Mouse (Mus musculus): ENCODE results near the gene Ctbp2. TPM values are rescaled to one million over a fixed set of nuclear protein-coding genes. Genes with fewer than 3 reads are reported as not detected.

Ctbp2 gene
- total and polyA plus RNA-seq, 3 experiments = 74.9 to 90.7 TPM; not detected in 1

GRCm38 (mm10) chr7:133133552-133133951 lies 9.4 kb upstream of the Ctbp2 start:
- Histone ChIP-seq H3K4me3 (ENCODE audit: control insufficient read depth in 1 of 2, insufficient read depth in 1 of 2, low read depth in 2 of 2, low read length in 2 of 2) (no peak overlapping the region), H3K79me2 (ENCODE audit: control insufficient read depth, insufficient read depth, low read length, poor library complexity) (no peaks in the 10 kb centered on the region)
- DNase-seq (ENCODE audit: low read depth, low spot score) = peak; percentile 61

GRCm38 (mm10) chr7:133132702-133133101 lies 8.5 kb upstream of the Ctbp2 start:
- no peak for DNase-seq (ENCODE audit: low read depth, low spot score)
- H3K79me2 ChIP-seq (ENCODE audit: control insufficient read depth, insufficient read depth, low read length, poor library complexity) = no peaks in the 10 kb centered on the region
- TF ChIP-seq NELFE (IDR thresholded peaks at IDR 0.05; ENCODE audit: low read depth, low read length) (no peak), EP300 (IDR thresholded peaks at IDR 0.05; ENCODE audit: low read depth in 1 of 2, low read length in 2 of 2) (no peak), SMC3 (IDR thresholded peaks at IDR 0.05; ENCODE audit: low read depth, low read length) (no peak), ZMIZ1 (IDR thresholded peaks at IDR 0.05; ENCODE audit: low read depth, low read length) (no peak), BHLHE40 (IDR thresholded peaks at IDR 0.05; ENCODE audit: borderline replicate concordance, low read depth, low read length) (no peak), NRF1 (IDR thresholded peaks at IDR 0.05; ENCODE audit: insufficient read depth, low read depth, low read length, poor library complexity, severe bottlenecking) (no peak), GATA1 (IDR thresholded peaks at IDR 0.05; ENCODE audit: low read depth, low read length) (no peak), UBTF (IDR thresholded peaks at IDR 0.05; ENCODE audit: borderline replicate concordance, insufficient read depth, low read depth, low read length) (no peak), POLR2AphosphoS5 (IDR thresholded peaks at IDR 0.05; ENCODE audit: borderline replicate concordance, low read depth, low read length) (no peak), TBP (IDR thresholded peaks at IDR 0.05; ENCODE audit: low read depth, low read length) (no peak), E2F4 (IDR thresholded peaks at IDR 0.05; ENCODE audit: borderline replicate concordance, low read depth, low read length) (no peak), ETS1 (IDR thresholded peaks at IDR 0.05; ENCODE audit: low read depth, low read length) (no peak), ZKSCAN1 (IDR thresholded peaks at IDR 0.05; ENCODE audit: low read depth, low read length) (no peak), MYC (IDR thresholded peaks at IDR 0.05; ENCODE audit: low read depth, low read length) (no peak), CHD1 (IDR thresholded peaks at IDR 0.05; ENCODE audit: low read depth, low read length) (no peak), HCFC1 (IDR thresholded peaks at IDR 0.05; ENCODE audit: low read depth, low read length) (no peak), MAX (IDR thresholded peaks at IDR 0.05; ENCODE audit: low read length) (no peak), GABPA (IDR thresholded peaks at IDR 0.05; ENCODE audit: low read depth, low read length) (no peak)
- H3K9me3 ChIP-seq (replicated peaks; ENCODE audit: insufficient read depth, low read length) = no peaks in the 10 kb centered on the region
- H3K4me1 ChIP-seq (ENCODE audit: control insufficient read depth in 1 of 2, insufficient read depth in 2 of 2, low read length in 2 of 2) = no peaks in the 10 kb centered on the region
- no peaks in the 10 kb centered on the region for H3K36me3 ChIP-seq (ENCODE audit: control insufficient read depth in 1 of 2, insufficient read depth in 2 of 2, low read length in 2 of 2)
- no peak overlapping the region for H3K27ac ChIP-seq (ENCODE audit: control insufficient read depth, low read depth, low read length)
- no peak overlapping the region for H3K4me3 ChIP-seq (ENCODE audit: control insufficient read depth in 1 of 2, insufficient read depth in 1 of 2, low read depth in 2 of 2, low read length in 2 of 2)
- no peaks in the 10 kb centered on the region for H3K27me3 ChIP-seq (ENCODE audit: control insufficient read depth in 1 of 2, insufficient read depth in 2 of 2, low read length in 2 of 2)
- H3K9ac ChIP-seq (ENCODE audit: control insufficient read depth, low read depth, low read length, poor library complexity, severe bottlenecking) = no peak overlapping the region

More at GRCm38 (mm10) chr7:133133552-133133951, 9.4 kb upstream of the Ctbp2 start:
- Histone ChIP-seq H3K4me1 (ENCODE audit: control insufficient read depth in 1 of 2, insufficient read depth in 2 of 2, low read length in 2 of 2) (no peaks in the 10 kb centered on the region), H3K27me3 (ENCODE audit: control insufficient read depth in 1 of 2, insufficient read depth in 2 of 2, low read length in 2 of 2) (no peaks in the 10 kb centered on the region), H3K9ac (ENCODE audit: control insufficient read depth, low read depth, low read length, poor library complexity, severe bottlenecking) (no peak overlapping the region), H3K36me3 (ENCODE audit: control insufficient read depth in 1 of 2, insufficient read depth in 2 of 2, low read length in 2 of 2) (no peaks in the 10 kb centered on the region), H3K9me3 (replicated peaks; ENCODE audit: insufficient read depth, low read length) (no peaks in the 10 kb centered on the region), H3K27ac (ENCODE audit: control insufficient read depth, low read depth, low read length) (no peak overlapping the region)
- peak; percentile 69 for TF ChIP-seq SMC3 (IDR thresholded peaks at IDR 0.05; ENCODE audit: low read depth, low read length)
- TF ChIP-seq RAD21 (IDR thresholded peaks at IDR 0.05; ENCODE audit: low read depth, low read length) = peak; percentile 49
- TF ChIP-seq ZC3H11A (IDR thresholded peaks at IDR 0.05; ENCODE audit: low read depth, low read length) = peak; percentile 55; the same call in 1 of the 2 replicates
- no peak for TF ChIP-seq GABPA (IDR thresholded peaks at IDR 0.05; ENCODE audit: low read depth, low read length)
- TF ChIP-seq MYC (IDR thresholded peaks at IDR 0.05; ENCODE audit: low read depth, low read length) = peak; percentile 74
- no peak for TF ChIP-seq ETS1 (IDR thresholded peaks at IDR 0.05; ENCODE audit: low read depth, low read length)
- TF ChIP-seq CTCF (IDR thresholded peaks at IDR 0.05 in 2 of 3, conservative IDR thresholded peaks at IDR 0.05 in 1 of 3; ENCODE audit: control insufficient read depth in 1 of 3, insufficient read depth in 1 of 3, low read depth in 2 of 3, low read length in 3 of 3, poor library complexity in 1 of 3, severe bottlenecking in 1 of 3) = peak; percentile 52 to 69 (median 63); a peak in 5 of 6 replicates
